Mouse (Mus musculus) right cerebral cortex, postnatal 36 days (tissue): ENCODE data around the gene Rpl37.

Experiments
- DNase-seq, 2 experiments: peaks; one replicate each; pipeline ENCODE4 v3.0.0; 2022; ENCODE audit warnings: low spot score in 2 of 2, mixed read lengths in 1 of 2

Rpl37 gene

GRCm38 (mm10) chr15:5116270-5117030, at the start of gene Rpl37:
Gene Rpl37, plus strand, starts transcription at chr15:5116645.
- peak; percentile 98 to 99 for DNase-seq

- peak; percentile 36 to 39 for DNase-seq
These were observed 47.5 kb upstream of the Rpl37 start for GRCm38 (mm10) chr15:5068801-5069518.

DNA sequence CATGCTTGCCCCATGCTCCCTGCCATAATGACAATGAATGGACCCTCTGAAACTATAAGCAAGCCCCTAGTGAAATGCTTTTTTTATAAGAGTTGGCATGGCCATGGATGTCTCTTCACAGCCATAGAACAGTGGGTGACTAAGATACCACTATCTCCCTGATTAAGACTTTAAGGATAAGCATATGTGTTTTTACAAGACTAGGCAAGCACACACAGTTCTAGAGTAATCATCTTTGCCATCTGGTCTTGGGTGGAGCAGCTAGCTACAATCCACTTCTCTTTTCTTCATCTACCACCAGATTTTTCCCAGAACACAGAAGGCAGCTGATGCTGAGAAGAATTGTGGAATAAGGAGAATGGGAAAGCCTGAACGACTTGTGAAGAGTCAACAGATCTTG, 35.2 kb upstream of the Rpl37 start:
- DNase-seq, result no peak

DNA sequence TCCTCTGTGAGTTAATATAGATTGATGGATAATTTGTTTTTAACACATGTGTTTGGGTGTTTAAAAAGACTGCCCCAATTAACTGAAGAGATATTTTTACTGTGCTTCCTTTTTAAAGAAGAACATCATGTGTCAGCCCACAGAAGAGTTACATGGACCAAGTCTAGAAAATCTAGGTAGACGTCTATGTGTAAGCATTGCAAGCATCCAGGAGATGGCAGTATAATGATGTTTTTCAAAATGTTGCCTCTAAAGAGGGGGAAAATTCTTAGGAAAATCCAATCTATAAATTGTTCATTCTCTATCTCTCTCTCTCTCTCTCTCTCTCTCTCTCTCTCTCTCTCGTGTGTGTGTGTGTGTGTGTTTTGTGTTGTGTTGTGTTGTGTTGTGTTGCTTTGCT, 30.3 kb upstream of the Rpl37 start:
- DNase-seq, result no peak

DNA sequence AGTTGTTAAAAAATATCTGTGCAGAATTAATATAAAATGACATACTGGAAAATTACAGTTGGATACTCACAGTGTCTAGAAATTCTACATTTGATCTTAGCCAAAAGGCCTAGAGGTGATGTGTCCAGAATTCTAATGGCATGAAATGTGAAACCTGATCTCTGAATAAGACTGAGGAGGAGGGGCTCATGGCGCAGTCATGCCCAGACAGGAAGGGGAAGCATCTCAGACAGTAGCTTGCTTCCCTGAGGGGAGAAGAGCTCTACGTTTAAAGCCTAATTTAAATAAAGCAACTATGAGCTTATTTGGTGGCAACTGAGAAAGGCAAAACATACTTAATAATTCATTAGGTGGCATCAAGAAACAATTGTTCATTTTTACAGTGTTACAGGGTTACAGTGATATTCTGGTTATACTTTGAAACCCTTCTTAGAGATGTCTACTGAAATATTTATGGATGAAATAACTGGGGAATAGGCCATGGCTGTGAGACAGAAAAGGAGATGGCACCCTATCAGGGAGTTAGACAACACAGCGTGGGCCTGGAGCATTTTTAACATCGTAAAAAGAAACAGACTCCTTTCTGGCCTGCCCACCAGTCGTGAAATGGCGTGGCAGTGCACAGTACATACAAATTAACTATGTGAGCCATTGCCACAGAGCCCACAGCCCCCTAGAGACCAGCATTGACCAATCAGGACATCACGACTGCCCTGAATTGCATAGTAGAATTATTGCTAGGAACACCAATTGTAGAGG, 27.4 kb upstream of the Rpl37 start:
- DNase-seq, result no peak

DNA sequence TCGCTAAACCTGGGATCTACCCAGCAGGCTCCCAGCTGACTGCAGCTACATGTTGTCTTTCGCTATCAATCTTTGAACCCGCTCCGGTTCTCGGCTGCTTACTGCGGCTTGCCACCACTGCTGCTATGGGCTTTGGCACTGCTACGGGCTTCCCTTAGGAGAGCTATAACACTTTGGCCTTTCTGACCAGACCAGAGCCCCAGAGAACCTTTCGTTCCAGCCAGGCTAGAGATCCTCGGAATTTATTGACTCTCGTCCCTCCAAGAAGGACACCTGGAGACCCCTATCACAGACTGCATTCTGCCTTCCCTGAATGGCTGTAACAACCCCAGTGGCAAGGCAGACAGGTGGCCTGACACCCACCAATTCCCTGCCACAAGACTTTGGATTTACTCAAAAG, 26.3 kb upstream of the Rpl37 start:
- DNase-seq, result no peak

GRCm38 (mm10) chr15:5095534-5096301, 20.7 kb upstream of the Rpl37 start:
- DNase-seq, result no peak

DNA sequence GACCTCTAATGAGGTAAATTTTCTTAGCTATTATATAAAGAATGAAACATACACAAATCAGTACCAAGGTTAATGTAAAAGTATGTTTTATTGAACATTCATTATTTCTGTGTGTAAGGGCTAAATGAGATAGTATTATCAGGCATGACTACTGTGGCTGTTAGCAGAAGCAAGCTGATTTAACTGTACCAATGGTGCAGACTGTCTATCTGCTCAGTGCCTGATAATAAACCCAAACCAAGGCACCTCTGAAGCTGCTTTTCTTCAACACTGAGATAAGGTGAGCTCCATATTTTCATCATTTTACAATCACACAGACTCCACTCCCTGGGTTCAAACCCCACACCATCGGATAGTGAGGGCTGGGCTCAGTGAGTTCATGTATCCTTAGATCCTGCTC, 19.1 kb upstream of the Rpl37 start:
- DNase-seq, result no peak

DNA sequence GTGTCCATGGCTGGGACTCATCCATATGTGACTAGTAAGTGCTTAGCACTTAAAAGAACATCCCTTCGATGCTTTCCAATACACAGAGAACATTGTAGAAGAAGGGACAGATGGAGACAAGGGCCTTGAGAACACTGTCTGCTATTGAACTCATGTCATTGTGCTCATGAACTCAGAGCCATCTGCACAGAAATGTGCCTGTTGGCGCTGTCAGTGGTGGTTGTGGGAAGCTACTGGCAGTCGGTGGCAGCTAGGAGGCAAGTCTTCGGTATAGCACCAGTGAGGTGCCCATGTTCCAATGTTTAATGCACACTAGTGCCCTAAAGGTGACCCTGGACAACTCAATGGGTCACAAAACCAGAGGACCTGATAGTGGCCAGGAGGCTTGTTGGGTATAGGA, 14.1 kb upstream of the Rpl37 start:
- DNase-seq, result no peak

DNA sequence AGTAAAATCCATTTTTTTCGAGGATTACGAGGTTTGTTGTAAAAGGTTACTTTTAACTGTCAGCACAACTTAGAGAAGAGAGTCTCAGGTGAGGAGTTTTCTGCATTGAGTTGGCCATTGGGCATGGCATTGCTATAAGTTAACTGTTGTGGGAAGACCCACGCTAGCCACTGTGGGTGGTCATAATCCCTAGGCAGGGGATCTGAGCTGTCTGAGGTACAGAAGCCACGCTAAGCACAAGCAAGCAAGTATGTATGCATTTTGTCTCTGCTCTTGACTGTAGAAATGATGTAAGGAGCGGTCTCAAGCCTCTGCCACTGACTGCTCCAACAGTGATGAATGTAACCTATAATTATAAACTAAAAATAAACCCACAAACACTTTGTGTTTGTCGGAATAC, 10.6 kb upstream of the Rpl37 start:
- no peak for DNase-seq

DNA sequence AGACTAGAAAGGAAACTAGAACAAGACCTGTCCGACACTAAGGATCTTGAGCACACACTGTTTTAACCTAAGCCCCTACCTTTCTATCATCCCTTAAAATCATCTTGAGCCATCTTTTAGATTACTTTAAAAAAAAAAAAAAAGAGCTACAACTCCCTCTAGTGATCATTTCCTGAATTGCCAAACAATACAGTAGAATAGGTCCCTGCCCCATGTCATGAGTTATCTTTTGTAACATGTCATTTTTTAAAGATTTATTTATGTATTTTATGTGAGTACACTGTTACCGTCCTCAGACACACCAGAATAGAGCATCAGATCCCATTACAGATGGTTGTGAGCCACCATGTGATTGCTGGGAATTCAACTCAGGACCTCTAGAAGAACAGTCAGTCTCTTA, 10.2 kb upstream of the Rpl37 start:
- no peak for DNase-seq

DNA sequence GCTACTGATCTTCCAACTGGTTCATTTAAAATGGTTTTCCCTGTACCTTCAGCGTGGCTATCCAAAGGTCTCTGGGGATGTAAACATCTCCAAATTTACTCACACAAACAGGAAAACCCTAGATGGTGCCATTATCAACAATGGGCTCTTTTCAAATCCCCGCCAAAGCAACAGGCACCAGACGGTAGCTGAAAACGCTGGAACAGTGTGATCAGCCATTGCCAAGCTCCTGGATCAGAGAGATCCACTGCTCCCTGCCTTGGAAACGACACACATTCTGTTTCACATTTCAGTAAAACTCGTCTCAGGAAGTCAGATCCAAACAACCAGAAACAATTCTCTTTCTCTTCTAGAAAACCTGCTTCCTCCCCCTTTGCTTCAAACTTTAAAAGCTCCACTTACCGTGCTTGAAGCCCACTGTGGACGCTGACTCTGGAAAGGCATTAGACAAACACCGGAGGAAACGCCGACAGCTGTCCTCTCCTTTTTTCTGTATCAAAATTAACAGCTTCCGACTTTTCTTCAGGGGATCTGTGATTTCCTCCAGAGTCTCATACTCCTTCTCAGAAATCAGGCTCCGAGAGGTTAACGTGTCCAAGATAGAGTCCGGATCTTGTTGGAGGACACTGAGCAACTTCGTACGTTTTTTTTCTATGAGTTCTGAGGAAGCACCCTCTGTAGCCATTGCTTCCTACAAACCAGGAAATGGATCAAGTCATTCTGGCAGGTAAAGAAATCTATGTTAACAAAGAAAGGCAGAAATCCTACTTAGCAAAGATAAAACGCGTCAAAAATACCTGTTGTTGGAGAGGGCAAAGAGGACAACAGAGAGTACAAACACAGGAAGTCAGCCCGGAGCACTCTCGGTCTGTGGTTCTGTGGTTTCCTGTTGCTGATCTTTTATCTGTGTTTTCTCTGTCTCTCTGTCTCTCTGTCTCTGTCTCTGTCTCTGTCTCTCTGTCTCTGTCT, 8.5 kb upstream of the Rpl37 start, which contains the start of gene Card6:
Card6 (minus strand) TSS at position 854 of the 969 bp plus-strand sequence.
- no peak for DNase-seq

GRCm38 (mm10) chr15:5108655-5109040, 7.8 kb upstream of the Rpl37 start:
- no peak for DNase-seq

DNA sequence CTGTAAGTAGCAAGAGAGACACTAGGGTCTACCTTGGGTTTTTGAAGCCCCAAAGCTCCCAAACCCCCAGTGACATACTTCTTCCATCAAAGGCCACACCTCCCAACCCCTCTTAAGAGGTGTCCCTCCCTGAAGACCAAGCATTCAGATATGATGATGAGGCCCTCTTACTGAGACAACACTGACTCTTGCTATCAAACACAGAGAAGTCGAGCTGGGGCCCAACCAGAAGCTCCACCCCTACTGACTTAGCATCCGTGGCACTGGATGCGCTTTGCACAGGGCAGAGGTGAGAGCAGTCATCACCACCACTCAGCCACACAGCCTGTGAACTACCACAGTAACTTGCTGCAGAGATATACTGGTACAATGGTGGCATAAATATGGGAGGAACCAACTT, 3.8 kb upstream of the Rpl37 start:
- DNase-seq, result no peak

DNA sequence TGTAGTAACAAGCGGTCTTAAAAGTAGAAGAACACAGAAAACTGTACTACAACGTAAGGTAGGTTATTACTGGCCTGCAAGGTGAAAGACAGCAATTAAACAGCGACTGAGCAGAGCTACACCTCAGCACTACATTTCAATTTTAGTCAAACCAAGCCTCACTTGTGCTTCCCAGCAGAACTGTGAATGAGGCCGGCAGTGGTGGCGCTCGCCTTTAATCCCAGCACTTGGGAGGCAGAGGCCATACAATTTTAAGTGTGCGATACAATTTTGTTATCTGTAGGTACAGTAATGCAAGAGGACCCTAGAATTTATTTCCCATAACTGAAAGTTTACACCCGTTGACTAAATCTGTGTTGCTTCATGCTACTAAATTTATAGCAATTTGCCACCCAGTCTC, 1.3 kb upstream of the Rpl37 start:
- no peak for DNase-seq

DNA sequence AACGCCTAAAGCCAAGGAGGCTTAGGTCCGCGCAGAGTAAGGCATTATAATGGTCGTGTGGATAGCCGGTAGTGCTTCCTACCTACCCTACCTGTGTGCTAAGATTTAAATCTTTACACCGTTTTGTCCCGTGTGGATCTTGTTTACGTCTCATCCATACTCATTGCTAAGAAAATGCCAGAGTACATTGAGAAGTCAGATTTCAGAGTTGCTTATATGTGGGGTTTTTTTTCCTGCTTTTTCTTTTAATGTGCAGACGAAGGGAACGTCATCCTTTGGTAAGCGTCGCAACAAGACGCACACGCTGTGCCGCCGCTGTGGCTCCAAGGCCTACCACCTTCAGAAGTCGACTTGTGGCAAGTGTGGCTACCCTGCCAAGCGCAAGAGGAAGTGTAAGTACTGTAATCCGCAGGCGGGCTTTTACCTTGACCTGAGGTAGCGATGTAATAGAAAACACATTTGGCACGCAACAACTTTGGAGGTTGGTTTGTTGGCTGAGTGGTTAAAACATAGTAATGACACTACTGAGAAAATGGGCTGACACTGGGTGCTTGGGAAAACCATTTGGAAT, 671 bp downstream of the Rpl37 start:
- DNase-seq, result no peak

GRCm38 (mm10) chr15:5118626-5119025, 2.2 kb downstream of the Rpl37 start:
- no peak for DNase-seq

DNA sequence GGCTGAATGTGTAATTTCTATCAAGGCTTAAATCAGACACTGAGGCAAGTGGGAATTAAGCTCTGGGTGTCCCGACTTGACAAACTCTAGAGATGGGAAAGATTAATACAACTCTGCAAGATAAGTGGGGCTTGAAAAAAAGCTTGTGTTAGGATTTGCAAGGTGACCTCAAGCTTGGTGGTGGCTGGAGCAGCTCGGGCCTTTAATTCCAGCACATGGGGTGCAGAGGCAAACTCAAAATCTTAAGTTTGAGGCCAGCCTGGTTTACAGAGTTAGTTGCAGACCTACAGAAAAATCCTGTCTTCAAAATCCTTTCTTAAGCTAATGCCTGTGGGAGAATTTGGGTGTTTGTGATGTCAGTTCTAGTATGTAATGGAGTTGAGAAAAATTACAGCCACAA, 2.7 kb downstream of the Rpl37 start:
- DNase-seq, result no peak

DNA sequence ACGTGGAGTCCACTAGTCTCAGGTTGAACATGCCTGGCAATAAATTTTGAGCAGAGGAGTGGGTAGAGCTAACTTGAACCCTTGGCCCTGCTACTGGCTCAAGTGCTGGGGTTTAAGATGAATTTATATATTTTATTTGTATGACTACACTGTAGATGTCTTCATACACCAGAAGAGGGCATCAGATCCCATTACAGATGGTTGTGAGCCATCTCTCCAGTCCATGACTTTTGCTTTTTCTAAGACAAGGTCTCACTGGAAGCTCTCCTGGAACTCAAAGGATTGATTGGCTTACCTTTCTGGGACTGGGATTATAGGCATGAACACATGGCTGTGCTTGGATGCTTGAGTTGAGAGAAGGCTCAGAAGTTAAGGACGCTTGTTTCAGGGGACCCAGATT, 3.3 kb downstream of the Rpl37 start:
- no peak for DNase-seq
